Mouse (Mus musculus): ENCODE results near the gene Dhx58.

DNA sequence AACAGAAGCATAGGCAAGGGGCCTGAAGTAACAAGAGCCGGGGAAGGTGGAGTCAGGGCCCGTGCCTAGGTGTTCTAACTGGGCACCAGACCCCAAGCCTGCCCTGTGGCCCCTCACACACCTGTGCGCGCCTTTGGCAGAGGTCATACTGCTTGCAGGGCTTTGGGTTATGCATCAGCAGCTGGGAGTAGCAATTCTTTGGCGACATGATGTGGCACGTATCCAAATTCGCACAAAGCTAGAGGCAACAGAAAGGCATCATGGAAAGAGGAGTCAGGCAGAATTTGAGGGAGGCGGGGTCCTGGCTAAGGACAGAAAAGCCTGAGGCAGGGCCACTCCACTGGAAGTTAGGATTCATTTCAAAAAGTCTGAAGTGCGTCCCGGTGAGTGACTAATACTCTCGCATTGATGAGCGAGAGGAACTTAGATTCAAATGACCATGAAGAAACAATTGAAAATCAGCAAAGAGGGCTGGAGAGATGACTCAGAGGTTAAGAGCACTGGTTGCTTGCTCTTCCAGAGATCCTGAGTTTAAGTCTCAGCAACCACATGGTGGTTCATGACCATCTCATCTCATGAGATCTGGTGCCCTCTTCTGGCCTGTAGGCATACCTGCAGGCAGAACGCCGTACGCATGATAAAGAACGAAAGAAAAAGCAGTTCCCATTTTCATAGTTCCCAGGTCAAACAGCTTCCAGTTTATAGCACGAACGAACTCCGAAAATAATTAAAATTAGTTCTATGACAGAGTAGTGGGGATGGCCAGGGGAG lies 1.8 kb downstream of the Dhx58 start:
- TF ChIP-seq FLI1 (IDR thresholded peaks at IDR 0.05; ENCODE audit: low read length) (no peak), GATA1 (IDR thresholded peaks at IDR 0.05; ENCODE audit: borderline replicate concordance, low read length) (no peak)
